Mouse (Mus musculus) cortical plate, adult 2 months (tissue): Measurements from ENCODE around the gene Slpi.
"Not testable (repeated sequence)": the region's sequence is repeated elsewhere in the genome, so short reads cannot be mapped to it uniquely, and the experiment has no call there.

Experiments
- CTCF ChIP-seq: fragments of 200-500 bp; IDR thresholded peaks from 2 replicates; pipeline ENCODE4 v1.5.1; 2011; ENCODE audit warnings: mild to moderate bottlenecking, control low read depth, low read length; ENCODE audit not compliant: insufficient read depth; ENCODE audit errors: extremely low read depth
- POLR2A ChIP-seq: fragments of 200-500 bp; IDR thresholded peaks from 2 replicates; pipeline ENCODE4 v1.6.1; 2011; ENCODE audit warnings: mild to moderate bottlenecking, low read length, control low read depth; ENCODE audit not compliant: insufficient read depth; ENCODE audit errors: extremely low read depth

GRCm38 (mm10) chr2:164343732-164344131 lies 45.2 kb downstream of the Slpi start:
- not testable (repeated sequence) for TF ChIP-seq CTCF, POLR2A
